Mouse (Mus musculus) lung, postnatal 25 days (tissue): ENCODE results near the gene Zfp423.

Source experiments
- DNase-seq: peaks from one replicate; pipeline ENCODE4 v3.0.0; 2022; ENCODE audit warnings: low spot score

Zfp423 gene

DNA sequence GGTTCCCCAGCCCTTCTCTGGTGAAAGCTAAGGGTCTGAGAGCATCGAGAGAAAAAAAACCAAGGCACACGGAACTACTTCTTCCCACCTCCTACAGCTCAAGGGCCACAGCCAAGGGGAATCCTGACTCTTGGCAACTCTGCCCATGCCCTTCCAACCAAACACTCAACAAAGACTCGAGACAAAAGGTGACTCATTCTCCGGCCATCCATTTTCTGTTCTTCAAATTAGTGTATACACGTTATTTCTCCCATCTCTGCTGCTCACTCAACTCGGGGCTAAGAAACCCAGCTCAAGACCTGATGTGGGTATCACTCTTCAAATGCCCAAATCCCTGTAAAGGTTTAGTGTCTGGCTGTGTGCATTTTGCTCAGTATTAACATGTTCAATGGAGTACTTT lies 214.8 kb downstream of the Zfp423 start:
- no peak for DNase-seq

DNA sequence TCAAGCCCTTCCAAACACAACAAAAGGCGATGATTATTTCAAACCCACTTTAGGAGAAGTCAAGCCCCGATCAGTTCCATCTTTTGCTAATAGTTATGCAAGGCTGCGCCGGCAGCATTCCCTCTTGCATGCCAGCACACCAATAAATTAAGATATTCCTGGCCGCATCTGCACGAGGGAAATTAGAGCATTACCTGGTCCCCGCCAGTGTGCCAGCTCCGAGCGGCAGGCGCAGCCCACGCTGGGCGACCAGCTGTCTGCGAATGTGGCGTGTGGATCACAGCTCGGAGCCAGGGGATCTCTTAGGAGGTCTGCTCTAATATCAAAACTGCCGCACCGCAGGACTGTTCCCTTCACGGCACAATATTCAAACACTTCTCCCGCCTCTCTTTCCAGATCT lies 217.4 kb downstream of the Zfp423 start:
- DNase-seq = no peak

DNA sequence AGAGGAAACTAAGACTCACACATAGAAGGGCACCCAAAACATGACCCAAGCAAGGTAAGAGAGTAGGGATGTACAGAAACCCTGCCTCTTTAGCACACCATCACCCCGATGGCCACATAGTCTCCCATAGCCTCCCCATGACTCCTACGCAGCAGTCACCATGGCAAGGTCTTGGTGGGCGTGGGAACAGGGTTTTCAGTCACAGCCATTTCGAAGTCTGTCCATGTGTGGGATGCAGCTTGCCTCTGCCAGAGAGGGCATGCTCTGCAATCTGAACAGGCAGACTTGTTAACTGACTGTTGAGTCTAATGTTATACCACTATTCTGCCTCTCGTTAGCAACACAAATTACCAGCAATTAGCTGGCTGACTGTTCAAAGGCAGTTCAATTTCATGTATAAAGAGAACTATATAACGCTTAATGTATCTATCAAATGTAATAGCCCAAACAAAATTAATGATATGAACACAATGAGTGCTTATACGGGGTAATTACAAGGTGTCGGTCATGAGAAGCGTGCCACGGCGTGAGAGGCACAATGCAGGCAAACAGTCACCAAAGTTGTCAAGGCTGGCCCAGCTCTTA lies 218.4 kb downstream of the Zfp423 start:
- no peak for DNase-seq

DNA sequence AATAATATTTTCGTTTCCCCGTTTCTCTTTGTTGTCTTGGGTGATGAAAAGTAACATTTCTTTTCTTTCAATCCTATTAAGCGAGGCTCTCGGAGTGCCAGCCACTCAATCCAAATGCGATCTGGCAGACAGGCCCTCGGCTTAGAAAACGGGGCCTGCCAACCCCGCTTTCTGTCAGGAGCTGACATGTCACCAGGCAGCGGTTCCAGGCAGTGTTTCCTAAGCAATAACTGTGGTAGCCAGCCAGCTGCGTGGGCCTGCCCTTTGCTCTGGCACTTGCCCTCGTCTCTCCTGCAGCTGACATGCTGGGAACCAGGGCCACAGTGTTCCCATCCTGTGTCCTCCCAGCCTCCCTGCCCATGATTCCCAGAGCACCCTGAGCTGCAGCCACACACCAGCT lies 221.5 kb downstream of the Zfp423 start:
- DNase-seq = no peak

DNA sequence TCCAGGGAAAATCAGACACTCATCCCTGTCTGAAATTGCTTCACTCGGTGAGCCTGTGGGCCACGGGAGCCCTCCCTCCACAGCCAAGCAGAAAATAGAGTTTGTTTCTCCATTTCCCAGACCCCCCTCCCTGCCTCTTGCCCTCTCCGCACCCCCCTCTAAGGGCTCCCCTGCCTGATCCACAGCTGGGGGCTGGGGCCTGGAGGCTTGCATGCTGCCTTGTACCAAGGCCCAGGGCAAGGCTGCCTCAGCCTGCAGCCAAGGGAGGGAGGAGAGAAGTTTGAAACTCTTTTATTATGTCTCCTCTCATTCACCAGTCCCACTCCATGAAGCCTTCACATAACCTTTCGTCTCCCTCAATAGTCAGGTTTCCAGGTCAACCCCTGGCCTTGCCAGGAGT lies 224.5 kb downstream of the Zfp423 start:
- no peak for DNase-seq

DNA sequence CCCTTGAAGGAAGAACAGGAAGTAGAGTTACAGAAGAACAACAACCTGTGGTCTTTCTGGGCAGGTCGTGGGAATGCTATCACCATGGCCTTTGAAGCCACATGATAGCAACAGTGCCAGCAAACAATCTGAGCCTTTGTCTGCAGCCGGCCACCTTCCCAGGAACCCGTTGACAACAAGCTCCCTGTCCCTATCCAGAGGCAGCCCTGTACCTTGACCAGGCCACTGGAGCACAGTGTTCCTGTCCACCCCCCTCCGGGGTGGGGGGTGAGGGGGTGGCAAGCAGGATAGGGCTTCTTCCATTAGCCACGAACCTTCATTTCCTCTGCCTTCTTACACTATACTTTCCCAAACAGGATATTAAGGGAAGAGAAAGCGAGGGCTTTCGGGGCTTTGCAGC lies 224.9 kb downstream of the Zfp423 start:
- no peak for DNase-seq

DNA sequence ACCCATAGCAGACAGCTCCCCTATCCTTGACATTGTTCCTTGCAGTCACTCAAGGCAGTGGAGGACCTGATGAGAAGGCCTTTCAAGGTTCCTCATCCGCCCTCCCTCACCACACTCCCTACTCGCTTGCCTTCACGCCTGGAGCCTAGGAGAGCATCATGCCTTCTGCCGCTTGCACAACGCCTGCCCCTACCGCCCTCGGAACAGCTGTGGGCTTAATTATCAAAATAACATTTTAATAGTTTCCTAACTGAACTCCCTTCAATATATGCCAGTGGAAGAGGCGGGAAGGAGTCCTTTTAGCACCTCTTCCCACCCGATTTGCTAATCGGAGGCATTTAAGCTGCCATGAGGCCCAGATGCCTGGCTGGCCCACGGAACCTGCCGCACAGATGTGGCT lies 228.3 kb downstream of the Zfp423 start:
- DNase-seq = no peak

DNA sequence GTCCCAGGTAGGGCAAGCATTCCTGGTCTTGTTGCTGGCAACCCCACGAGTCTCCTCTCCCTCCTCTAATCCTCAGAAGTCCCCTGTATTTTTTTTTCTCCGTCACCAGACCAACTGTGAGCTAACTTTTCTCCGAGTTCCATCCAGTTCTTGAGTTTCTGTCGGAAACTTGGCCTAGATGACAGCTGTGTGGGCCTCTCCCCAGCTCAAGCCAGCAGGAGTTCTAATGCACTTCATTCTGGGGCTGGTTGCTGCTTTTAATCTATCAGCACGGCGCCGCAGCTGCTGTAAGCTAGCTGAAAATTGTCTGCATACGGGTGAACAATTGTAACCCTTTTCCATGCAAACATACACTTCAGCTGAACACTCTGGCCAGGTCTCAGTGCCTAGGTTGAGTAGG lies 236.4 kb downstream of the Zfp423 start:
- DNase-seq = no peak

DNA sequence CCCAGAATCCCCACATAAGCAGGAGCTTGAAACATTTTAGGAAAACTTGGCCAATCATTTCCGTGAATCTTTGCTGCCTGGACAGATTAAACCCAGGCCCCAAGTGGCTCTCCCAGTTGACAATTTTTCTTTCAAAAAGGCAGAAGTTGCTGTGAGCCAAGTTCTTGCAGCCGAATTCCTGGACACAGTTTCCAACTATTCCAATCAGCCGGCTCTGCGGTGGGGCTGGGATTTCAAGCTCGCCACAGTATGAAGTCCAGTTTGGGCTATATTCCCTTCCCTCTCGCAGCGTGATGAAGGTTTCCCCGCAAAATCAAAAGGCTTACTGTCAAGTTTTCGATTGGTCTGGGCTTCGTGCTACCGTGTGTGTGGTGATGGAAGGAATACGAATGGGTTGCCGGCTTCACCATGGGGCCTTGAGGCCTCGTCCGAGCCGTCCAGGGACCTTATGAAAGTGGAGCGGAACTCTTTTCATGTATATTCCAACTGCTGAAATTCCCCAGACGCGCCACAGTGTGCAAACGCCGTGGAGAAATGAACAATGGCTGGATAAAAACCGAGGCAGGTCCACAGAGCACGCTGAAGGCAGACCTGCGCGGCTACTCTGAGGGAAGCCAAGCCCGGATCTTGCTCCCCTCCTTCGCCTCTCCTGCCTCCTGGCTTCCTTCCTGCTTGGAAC lies 240.1 kb downstream of the Zfp423 start:
- DNase-seq = no peak

DNA sequence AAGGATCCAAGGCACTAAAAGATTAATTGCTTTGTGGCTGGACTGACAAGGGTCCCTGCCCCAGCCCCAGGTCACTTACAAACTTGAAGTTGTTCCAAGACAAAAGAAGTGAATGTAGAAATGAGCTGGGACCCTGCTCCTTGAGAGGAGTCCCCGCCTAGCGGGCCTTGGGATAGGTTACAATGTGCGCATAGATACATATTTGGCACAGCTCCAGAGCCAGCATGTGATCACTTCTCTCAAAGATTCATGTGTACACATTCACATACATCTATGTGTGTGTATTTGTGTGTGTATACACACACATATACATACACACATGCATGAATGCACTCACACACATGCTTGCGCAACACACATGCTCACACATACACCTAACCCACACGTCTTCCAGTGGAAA lies 241.9 kb downstream of the Zfp423 start:
- no peak for DNase-seq

DNA sequence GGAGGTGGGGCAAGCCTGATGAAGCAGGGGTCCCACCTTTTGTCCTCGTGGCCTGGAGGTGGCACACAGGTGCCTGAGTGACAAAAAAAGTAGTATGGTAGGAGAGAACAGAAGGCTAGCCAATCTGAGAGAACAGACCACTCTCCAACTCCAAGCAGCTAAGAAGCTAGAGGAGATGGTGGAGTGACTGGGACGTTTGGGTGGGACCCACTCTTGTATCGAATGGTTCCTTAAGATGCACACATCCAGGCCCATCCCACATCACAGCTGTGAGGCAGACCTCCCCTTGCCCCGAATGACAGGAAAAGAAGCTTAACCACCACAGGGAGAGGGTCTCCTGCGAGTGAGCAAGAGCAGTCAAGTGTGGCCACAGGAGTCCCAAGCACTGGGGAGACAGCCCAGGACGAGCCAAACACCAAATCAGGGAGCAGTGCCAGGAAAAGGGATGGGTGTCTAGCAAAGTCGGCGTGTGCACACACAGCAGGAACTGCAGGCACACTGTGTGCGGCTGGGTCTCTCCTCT lies 242.6 kb downstream of the Zfp423 start:
- DNase-seq = no peak

DNA sequence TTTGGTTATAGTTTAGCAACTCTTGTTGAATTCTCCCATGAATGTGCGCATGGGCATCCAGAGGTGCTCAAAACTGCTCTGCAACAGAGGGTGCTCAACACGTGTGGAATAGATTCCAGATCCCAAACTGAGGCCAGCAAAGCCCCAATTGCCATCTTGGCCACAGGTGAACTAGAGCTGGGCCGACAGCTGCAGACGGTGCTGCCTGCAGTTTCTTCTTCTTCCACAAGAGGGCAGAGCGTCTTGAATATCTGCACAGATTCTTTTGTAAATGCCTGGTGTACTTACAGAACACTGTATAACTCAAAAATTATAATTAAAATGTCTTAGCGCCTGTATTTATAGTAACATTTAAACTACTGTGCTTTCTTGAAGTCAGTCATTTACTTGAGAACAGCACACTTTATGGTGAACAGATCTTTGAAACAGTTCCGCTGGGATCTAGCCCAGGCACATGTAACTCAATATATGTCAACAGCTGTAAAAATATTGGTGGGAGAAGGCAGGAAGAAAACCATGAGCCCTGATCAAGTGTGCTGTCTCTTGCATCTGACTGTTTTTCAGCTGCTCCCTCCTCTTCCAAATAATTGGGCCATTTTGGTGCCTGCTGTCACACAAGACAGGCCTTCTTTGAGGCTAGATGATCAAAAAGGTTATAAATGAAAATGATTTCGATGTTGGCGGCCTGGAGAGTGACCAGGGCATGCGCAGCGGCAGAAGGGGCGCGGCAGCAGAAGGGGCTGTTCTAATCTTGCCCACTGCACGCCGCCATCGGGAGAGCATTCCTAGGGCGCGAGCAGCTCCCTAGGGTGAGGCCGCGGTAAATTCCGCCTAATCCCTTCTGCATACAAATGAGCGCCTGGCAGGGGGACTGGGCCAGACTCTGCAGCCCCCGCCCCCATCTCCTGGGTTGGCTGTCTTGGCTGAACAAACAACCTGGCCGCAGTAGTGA lies 243.4 kb downstream of the Zfp423 start:
- peak; percentile 63 for DNase-seq

DNA sequence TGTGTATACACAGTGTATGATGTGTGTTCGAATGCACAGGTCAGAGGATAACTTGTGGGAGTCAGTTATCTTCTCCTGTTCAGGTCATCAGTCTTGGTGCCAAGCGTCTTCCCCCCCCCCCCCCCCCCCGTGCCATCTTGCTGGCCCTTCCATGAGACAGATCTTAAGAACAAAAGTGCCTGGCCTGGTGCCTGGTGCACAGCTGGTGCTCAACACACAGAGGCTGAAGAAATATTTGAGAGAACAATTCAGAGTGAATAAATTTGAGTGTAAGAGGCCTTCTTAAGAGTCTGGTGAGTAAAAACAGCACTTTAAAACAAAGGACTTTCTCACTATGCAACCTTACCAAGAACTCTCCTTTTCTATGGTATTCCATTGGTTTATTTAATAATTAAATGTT lies 245.4 kb downstream of the Zfp423 start:
- DNase-seq = no peak

DNA sequence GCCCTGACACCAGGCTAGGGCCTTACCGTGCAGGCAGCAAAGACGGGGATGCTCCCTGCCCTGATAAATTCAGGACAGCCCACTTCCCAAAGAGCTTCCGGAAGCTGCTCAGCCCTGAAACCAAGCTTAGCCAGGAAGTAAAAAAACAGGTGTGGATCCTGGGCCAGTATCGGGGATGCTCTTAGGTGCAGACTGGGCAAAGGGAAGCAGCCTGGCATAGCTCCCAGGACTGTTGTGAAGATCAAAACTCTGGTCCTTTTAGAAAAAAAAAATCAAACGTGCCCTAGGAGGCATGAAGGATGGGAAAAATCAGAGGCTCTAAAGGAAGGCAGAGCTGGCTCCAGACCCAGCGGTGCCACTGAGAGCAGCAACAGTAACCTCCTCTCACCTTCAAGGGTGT lies 247.4 kb downstream of the Zfp423 start:
- DNase-seq = no peak

DNA sequence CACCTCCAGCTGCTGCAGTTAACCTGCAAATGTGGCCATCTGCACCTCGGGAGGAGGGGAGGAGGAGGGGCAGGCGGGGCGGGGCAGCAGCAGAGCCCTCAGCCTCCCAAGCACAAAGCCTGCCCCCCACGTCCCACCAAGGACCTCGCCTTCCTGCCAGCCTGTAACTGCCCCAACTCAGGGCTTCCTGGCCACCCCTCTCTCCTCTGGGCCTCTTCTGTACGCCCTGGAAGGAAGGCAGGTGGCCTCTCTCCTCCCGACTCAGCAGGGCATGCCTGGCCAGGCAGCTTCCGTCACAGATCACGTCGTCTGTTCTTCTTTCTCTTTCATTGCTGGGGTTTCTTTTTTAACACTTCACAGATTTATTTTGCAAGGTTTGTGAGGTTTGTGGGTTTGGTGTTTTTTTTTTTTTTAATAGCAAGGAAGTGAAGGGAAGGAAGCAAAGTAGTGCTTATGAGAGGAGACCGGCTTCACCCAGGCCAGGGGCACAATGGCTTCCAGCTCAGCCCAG lies 251.2 kb downstream of the Zfp423 start:
- DNase-seq = no peak

DNA sequence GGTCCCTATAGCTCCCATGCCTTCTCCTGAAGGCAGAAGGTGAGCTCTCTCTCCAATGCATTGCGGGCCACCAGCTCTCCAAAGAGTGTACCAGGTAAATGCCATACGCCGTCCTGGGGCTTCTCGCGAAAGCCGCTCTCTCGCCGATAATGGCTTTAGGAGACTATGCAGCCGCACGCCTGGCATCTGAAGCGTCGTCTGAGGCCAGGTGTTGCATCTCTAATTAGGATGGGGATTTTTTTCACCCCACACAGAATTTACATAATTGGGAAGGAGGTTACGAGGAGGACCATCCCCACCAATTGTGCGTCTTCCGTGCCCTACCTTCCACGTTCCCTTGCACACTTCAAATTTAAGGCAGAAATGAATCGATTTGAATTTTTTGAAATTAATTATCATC lies 252.2 kb downstream of the Zfp423 start:
- DNase-seq = no peak

DNA sequence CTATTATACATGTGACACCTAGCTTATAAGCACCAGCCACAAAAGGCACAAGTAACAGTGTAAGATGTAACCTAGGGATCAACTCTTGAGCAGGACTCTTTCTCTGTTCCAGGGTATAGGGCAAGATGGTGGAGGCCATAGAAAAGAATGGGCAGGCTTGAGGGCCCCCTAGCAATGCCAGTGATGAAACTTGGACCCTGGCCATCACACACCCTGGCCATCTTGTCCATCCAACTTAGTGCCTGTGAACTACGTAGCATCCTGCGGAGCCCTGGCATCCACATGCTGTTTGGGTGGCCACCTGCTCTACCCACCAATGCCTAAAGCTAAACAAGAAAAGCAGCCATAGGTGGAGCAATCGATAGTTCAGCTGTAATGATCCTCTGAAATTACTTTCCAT lies 254.6 kb downstream of the Zfp423 start:
- DNase-seq = no peak

DNA sequence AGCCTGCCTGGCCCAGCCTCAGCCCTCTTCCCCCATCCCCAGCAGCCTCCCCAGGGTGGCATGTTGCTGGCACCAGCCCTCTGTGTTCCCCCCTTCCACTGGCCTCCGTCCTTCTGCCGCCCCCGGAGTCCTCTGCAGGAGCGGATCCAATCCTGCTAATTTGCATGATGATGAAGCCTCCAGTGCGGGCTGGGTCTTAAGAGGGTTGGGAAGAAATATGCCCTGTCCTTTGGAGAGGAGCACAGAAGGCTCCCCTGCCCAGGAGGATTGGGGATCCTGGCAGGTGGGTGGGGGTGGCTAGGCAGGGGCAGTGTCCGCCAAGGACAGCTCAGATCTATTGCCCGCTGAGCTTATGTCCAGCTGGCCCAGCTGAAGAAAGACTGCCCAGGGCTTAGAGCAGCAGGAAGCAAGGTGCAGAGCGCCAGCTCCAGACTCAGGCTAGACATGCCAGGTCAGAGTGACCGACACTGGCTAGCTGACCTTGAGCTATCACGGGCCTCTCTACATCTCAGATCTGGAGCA lies 256.5 kb downstream of the Zfp423 start:
- DNase-seq = no peak

DNA sequence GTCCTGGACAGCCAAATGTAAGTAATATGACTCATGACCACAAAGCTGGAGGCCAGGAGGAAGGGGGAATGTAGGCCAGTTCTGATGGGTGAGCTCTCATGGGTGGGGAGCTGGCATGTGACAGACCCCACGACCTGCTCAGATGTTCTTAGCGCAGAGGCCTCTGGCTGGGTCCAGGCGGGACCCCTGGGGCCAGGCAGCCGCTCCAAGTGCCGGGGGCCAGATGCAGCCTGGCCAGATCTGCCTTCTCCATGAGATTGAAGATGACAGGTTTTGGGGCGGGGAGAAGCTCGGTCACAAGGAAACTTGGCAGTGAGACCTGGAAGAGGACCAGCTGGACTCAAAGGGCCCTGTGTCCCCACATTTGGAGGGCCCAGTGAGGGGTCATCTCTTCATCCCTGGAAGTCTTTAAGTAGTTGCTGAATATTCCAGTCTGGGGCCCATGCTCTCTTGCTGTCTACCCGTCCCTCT lies 257.3 kb downstream of the Zfp423 start:
- no peak for DNase-seq

DNA sequence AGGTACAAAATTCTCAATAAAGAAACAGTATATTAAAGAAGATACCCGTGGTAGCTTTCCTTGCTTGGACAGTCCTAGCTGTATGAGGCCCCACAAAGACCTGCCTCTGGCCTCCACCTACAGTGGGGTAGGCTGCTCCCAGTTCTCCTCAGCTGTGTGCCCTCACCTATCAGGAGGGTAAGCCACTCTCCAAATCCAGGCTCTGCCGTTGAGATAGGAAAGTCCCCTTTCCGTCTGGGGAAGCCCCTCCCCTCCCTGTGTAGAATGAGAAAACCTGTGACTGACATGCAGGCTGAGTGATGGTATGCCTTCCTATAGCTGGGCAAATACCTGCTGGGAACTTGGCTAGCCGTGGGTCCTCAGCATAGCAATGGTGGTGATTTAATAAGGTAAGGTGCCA lies 257.8 kb downstream of the Zfp423 start:
- no peak for DNase-seq

DNA sequence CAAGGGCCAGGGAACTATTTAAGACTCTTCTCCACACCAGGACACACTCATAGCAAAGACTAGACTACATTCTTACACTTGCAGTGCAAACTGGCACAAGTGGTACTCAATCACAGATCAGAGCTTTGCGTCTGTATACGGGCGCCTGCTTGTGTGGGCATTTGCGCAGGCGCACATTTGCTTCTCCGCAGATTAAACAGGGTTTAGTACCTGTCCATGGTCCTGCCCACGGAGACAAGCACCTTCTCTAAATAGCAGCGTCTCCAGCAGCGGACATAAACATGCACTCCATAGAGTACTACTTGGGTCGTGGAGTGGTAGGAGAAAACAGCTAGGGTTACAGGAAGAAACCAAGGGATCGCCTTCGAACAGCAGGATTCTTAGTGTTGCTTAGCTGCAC lies 259.1 kb downstream of the Zfp423 start:
- no peak for DNase-seq

DNA sequence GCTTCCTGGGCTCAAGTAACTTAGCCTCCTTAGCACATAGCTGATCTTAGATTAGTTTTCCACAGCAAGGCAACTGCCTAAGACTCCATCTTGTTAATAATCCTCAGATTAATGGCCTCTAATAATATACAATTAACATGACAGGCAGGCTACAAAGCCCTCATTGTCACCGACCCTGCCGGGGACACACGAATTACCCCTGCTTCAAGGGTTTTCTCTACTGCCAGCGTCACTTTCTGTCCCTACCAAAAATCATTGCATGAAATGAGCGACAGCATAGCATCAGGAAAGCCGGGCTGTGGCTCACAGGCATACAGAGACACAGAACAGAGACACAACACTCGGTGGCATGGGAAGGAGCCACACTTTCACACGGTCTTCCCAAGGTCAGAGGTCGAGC lies 262.3 kb downstream of the Zfp423 start:
- no peak for DNase-seq
